Mouse (Mus musculus): ENCODE measurements at regions not wholly inside any gene's neighbourhood (a gene's known extent, or its start where the extent isn't known, plus 50 kb on each side); places are given as distances from the start of the nearest gene placed in this dataset.

DNA sequence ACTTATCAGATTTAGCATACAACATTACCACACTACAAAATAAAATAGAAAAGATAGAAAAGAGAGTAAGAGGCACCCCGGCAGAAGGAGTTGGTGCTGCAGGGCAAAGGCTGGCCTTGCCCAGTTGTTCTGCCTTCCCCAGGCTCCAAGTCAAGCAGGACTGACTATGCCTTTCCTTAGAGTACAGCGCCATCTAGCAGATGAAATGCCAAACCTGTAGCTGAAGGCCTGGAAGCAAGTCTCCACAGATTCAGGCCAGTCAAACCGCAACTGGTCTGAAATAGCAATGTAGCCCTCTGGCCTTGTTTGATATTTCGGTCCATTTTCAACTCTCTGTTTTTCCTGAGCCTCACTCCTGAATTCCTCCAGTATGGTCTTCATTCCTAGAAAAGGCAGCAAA lies 312.4 kb upstream of the Clint1 start:
- TF ChIP-seq CTCF (IDR thresholded peaks at IDR 0.05; ENCODE audit: borderline replicate concordance, extremely low read depth, insufficient read depth, insufficient read length), result peak; percentile 85
- no peak for TF ChIP-seq POLR2A (IDR thresholded peaks at IDR 0.05; ENCODE audit: borderline replicate concordance, extremely low read depth, insufficient read depth, insufficient read length, poor library complexity, severe bottlenecking)

Measured in brain, embryonic 14.5 days (tissue).